Mouse (Mus musculus) myocyte (in vitro differentiated cells): ENCODE measurements around the gene Abcc4. TPM values are rescaled to one million over a fixed set of nuclear protein-coding genes. Genes with fewer than 3 reads are reported as not detected.

ENCODE experiments used
- H3K27me3 ChIP-seq: one replicate; pipeline ENCODE4 v1.6.1; 2011; ENCODE audit not compliant: control insufficient read depth, insufficient read depth, insufficient read length
- H3K36me3 ChIP-seq: one replicate; pipeline ENCODE4 v1.6.1; 2011; ENCODE audit not compliant: control insufficient read depth, insufficient read depth
- H3K4me2 ChIP-seq: one replicate; pipeline ENCODE4 v1.6.1; 2011; ENCODE audit warnings: low read depth, control low read depth
- H3K4me3 ChIP-seq: one replicate; pipeline ENCODE4 v1.5.1; 2011; ENCODE audit warnings: mild to moderate bottlenecking, control low read depth, moderate library complexity
- H3K79me2 ChIP-seq: one replicate; pipeline ENCODE4 v1.6.1; 2011; ENCODE audit not compliant: control insufficient read depth, insufficient read depth
- H3ac ChIP-seq: one replicate; pipeline ENCODE4 v1.6.1; 2011; ENCODE audit not compliant: control insufficient read depth, insufficient read length
- CEBPB ChIP-seq: IDR thresholded peaks from 2 replicates; pipeline ENCODE4 v1.6.1; 2011; ENCODE audit warnings: mild to moderate bottlenecking, moderate library complexity; ENCODE audit not compliant: poor library complexity, insufficient read depth, severe bottlenecking
- E2F4 ChIP-seq: IDR thresholded peaks from one replicate; pipeline ENCODE4 v1.6.1; 2011; ENCODE audit warnings: mild to moderate bottlenecking, control low read depth, moderate library complexity; ENCODE audit not compliant: insufficient read depth
- MAX ChIP-seq: IDR thresholded peaks from one replicate; pipeline ENCODE4 v1.6.1; 2011; ENCODE audit warnings: low read depth, mild to moderate bottlenecking, control low read depth
- MYOD1 ChIP-seq, 3 experiments: IDR thresholded peaks; one replicate each; pipeline ENCODE4 v1.6.1; 2011; ENCODE audit warnings: control low read depth in 2 of 3, low read depth in 2 of 3, mild to moderate bottlenecking in 2 of 3, moderate library complexity in 1 of 3; ENCODE audit not compliant: insufficient read length in 2 of 3, control insufficient read depth in 1 of 3
- MYOG ChIP-seq, 3 experiments: IDR thresholded peaks; one replicate each; pipeline ENCODE4 v1.6.1; 2011; ENCODE audit warnings: control low read depth in 2 of 3, low read depth in 2 of 3, mild to moderate bottlenecking in 2 of 3; ENCODE audit not compliant: insufficient read length in 2 of 3, control insufficient read depth in 1 of 3, insufficient read depth in 1 of 3
- POLR2A ChIP-seq: IDR thresholded peaks from one replicate; pipeline ENCODE4 v1.6.1; 2011; ENCODE audit warnings: low read depth, mild to moderate bottlenecking, control low read depth, moderate library complexity; ENCODE audit not compliant: insufficient read length
- POLR2AphosphoS2 ChIP-seq: IDR thresholded peaks from one replicate; pipeline ENCODE4 v1.6.1; 2011; ENCODE audit warnings: low read depth, control low read depth; ENCODE audit not compliant: insufficient read length
- REST ChIP-seq: IDR thresholded peaks from one replicate; pipeline ENCODE4 v1.6.1; 2011; ENCODE audit warnings: mild to moderate bottlenecking, control low read depth, moderate library complexity; ENCODE audit not compliant: insufficient read depth, insufficient read length
- SRF ChIP-seq: IDR thresholded peaks from one replicate; pipeline ENCODE4 v1.6.1; 2011; ENCODE audit warnings: low read depth; ENCODE audit not compliant: control insufficient read depth, insufficient read length
- TCF12 ChIP-seq: IDR thresholded peaks from one replicate; pipeline ENCODE4 v1.6.1; 2011; ENCODE audit warnings: mild to moderate bottlenecking, control low read depth; ENCODE audit not compliant: poor library complexity, insufficient read depth, severe bottlenecking
- TCF3 ChIP-seq: IDR thresholded peaks from one replicate; pipeline ENCODE4 v1.6.1; 2011; ENCODE audit warnings: low read depth, control low read depth; ENCODE audit not compliant: insufficient read length
- USF1 ChIP-seq: IDR thresholded peaks from one replicate; pipeline ENCODE4 v1.6.1; 2011; ENCODE audit warnings: low read depth, mild to moderate bottlenecking, control low read depth, moderate library complexity
- polyA plus RNA-seq: library from polyadenylated mRNA; unstranded; fragments of >200 nt; fragmentation: generic; extraction: Trizol; gene quantifications from one replicate; pipeline ENCODE4 v1.2.1, GENCODE M21; 2012; ENCODE audit warnings: missing spikeins

Abcc4 gene
- polyA plus RNA-seq, 1 experiment, result 6.3 TPM

DNA sequence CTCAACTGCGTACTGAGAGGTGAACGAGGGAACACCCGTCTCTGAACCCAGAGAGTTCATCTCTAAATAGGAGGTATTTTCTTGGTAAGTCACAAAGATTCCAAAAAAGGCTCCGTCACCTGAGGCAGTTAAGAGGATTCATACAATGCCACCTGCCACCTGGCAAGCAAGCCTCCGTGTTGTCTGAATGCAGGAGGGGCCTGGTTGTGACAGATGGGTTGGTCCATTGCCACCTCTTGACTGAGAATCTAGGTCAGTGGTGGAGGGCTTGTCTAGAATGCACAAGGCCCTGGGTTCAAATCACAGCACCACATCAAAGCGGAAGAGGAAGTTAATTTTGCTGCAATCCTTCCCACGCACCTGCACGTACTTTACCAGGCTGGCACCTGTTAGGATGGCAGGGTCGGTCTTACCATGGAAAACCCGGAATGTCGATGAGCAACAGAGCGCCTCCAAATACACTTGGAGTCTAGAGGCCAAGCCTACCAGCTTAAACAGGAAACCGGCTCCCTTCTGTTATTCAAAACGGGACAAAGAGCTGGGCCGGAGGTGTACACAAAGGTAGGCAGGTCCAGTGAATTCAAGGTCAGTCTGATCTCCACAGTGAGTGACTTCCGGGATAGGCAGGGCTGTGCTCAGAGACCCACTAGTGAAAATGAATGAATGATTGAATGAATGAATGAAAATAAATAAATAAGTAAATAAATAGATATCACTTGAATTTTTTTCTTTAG, 9.3 kb downstream of the Abcc4 start:
- Histone ChIP-seq H3K36me3 (peaks cover 3% of the 10 kb centered on the region), H3ac (no peak overlapping the region), H3K4me3 (no peak overlapping the region), H3K4me2 (no peak overlapping the region), H3K27me3 (no peaks in the 10 kb centered on the region), H3K79me2 (no peaks in the 10 kb centered on the region)
- no peak for TF ChIP-seq TCF12
- TF ChIP-seq MYOG (IDR thresholded peaks at IDR 0.05; ENCODE audit: control insufficient read depth in 1 of 3, insufficient read depth in 1 of 3, insufficient read length in 2 of 3, low read depth in 2 of 3), result no peak
- TF ChIP-seq POLR2A, result no peak
- TF ChIP-seq POLR2AphosphoS2, result no peak
- TF ChIP-seq SRF, result no peak
- no peak for TF ChIP-seq CEBPB
- no peak for TF ChIP-seq USF1

GRCm38 (mm10) chr14:118695866-118696265, 10.2 kb downstream of the Abcc4 start:
- Histone ChIP-seq H3K79me2 (no peaks in the 10 kb centered on the region), H3K36me3 (peaks cover 3% of the 10 kb centered on the region), H3K4me2 (no peak overlapping the region), H3ac (no peak overlapping the region), H3K4me3 (no peak overlapping the region), H3K27me3 (no peaks in the 10 kb centered on the region)
- no peak for TF ChIP-seq MYOD1 (IDR thresholded peaks at IDR 0.05; ENCODE audit: control insufficient read depth in 1 of 3, insufficient read length in 2 of 3, low read depth in 2 of 3)
- no peak for TF ChIP-seq TCF12
- no peak for TF ChIP-seq MYOG (IDR thresholded peaks at IDR 0.05; ENCODE audit: control insufficient read depth in 1 of 3, insufficient read depth in 1 of 3, insufficient read length in 2 of 3, low read depth in 2 of 3)
- no peak for TF ChIP-seq E2F4
- no peak for TF ChIP-seq SRF
- no peak for TF ChIP-seq POLR2AphosphoS2
- no peak for TF ChIP-seq TCF3
- TF ChIP-seq POLR2A, result no peak
- TF ChIP-seq USF1, result no peak
- no peak for TF ChIP-seq CEBPB
- TF ChIP-seq REST, result no peak
- TF ChIP-seq MAX, result no peak

DNA sequence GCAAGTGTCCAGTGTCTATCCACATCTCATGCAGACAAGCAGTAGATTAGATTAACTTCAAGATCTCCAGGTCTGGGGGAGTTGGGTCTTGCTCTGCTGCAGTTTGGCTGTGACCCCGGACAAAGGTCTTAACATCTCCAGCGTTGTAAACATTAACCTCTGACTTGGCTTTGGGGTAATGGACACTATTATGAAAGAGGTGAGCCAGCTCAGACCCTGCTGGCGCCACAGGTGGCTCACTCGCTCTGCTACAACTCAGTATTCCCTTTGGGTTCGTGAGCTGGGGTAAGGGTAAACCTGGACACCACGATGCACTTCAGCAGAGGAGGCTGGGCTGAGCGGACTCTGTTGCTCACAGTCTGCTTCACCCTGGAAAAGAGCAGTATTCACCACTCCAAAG, 11.7 kb downstream of the Abcc4 start:
- Histone ChIP-seq H3K27me3 (no peaks in the 10 kb centered on the region), H3K4me3 (no peak overlapping the region), H3K79me2 (no peaks in the 10 kb centered on the region), H3ac (no peak overlapping the region), H3K4me2 (no peak overlapping the region), H3K36me3 (peaks cover 3% of the 10 kb centered on the region)
- TF ChIP-seq MYOG (IDR thresholded peaks at IDR 0.05; ENCODE audit: control insufficient read depth in 1 of 3, insufficient read depth in 1 of 3, insufficient read length in 2 of 3, low read depth in 2 of 3), result no peak
- no peak for TF ChIP-seq MAX
- no peak for TF ChIP-seq USF1
- TF ChIP-seq CEBPB, result no peak
- TF ChIP-seq E2F4, result no peak
- no peak for TF ChIP-seq TCF3
- TF ChIP-seq SRF, result no peak
- TF ChIP-seq POLR2AphosphoS2, result no peak
- TF ChIP-seq REST, result no peak

DNA sequence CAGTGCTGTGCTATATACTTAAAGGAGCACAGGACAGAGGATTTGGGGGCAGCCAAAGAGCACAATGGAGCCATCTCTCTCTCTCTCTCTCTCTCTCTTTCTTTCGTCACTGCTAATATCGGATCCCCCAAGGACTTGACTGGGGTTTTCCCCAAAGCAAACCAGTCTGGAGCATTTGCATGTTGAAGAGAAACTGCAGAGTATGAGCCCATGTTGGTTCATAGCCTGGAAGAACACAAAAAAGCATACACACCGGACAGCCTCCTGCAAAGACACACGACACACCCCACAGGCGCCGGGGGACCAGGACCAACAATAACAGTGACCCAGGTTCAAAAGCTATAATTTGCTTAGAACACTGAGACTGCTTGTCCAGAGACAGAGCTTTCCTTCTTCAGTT, 14.1 kb downstream of the Abcc4 start:
- no peak for TF ChIP-seq SRF
- TF ChIP-seq TCF12, result no peak
- no peak for TF ChIP-seq E2F4
- TF ChIP-seq USF1, result no peak
- no peak for TF ChIP-seq MAX
- no peak for TF ChIP-seq MYOG (IDR thresholded peaks at IDR 0.05; ENCODE audit: control insufficient read depth in 1 of 3, insufficient read depth in 1 of 3, insufficient read length in 2 of 3, low read depth in 2 of 3)
- no peak for TF ChIP-seq POLR2A
- H3ac ChIP-seq, result no peak overlapping the region
- no peak overlapping the region for H3K4me2 ChIP-seq
- H3K36me3 ChIP-seq, result peaks cover 3% of the 10 kb centered on the region
- no peak overlapping the region for H3K4me3 ChIP-seq
- no peaks in the 10 kb centered on the region for H3K79me2 ChIP-seq
- H3K27me3 ChIP-seq, result no peaks in the 10 kb centered on the region

DNA sequence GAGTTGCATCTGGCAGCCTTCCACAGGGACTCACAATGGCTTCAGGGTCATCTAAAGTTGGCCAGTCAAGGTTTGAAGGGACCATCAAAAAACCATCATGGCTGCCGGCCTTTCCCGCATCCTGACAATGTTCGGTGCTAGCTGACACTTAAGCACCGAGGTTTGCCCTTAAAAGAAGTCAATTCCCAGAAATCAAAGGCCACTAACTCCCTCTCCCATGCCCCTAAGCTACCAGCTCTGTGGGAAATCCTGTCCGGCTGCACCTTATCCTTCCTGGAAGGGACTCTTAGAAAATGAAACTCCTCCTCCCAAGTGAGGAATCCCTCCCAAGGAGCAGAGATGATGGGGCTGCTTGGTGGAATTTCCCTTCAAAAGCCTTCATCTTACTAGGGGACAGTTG, 14.6 kb downstream of the Abcc4 start:
- peaks cover 2% of the 10 kb centered on the region for H3K36me3 ChIP-seq
- TF ChIP-seq REST (no peak), MAX (no peak), TCF12 (no peak), MYOD1 (IDR thresholded peaks at IDR 0.05; ENCODE audit: control insufficient read depth in 1 of 3, insufficient read length in 2 of 3, low read depth in 2 of 3) (no peak), USF1 (no peak), SRF (no peak), POLR2A (no peak), POLR2AphosphoS2 (no peak), E2F4 (no peak), MYOG (IDR thresholded peaks at IDR 0.05; ENCODE audit: control insufficient read depth in 1 of 3, insufficient read depth in 1 of 3, insufficient read length in 2 of 3, low read depth in 2 of 3) (no peak), TCF3 (no peak), CEBPB (no peak)
- H3K4me2 ChIP-seq, result no peak overlapping the region
- H3ac ChIP-seq, result no peak overlapping the region
- no peaks in the 10 kb centered on the region for H3K79me2 ChIP-seq
- H3K4me3 ChIP-seq, result no peak overlapping the region
- H3K27me3 ChIP-seq, result no peaks in the 10 kb centered on the region
